Mouse (Mus musculus) urinary bladder, postnatal 36 days (tissue): ENCODE results near the gene Man2a1.

Source experiments
- DNase-seq, 2 experiments: peaks; one replicate each; pipeline ENCODE4 v3.0.0; 2022; ENCODE audit warnings: low spot score in 2 of 2, mixed read lengths in 1 of 2

The Man2a1 gene

GRCm38 (mm10) chr17:64600372-64601090 is at the start of gene Man2a1:
Man2a1 (plus strand) TSS chr17:64600736.
- DNase-seq = peak; percentile 79 to 86

GRCm38 (mm10) chr17:64553358-64553757 is 47.2 kb upstream of the Man2a1 start:
- peak; percentile 17 to 21 for DNase-seq

GRCm38 (mm10) chr17:64554901-64555300 is 45.6 kb upstream of the Man2a1 start:
- no peak for DNase-seq

- DNase-seq = no peak
Observed at GRCm38 (mm10) chr17:64556661-64557445, 43.7 kb upstream of the Man2a1 start.

GRCm38 (mm10) chr17:64558994-64559540 is 41.5 kb upstream of the Man2a1 start:
- no peak for DNase-seq

GRCm38 (mm10) chr17:64566435-64566834 is 34.1 kb upstream of the Man2a1 start:
- DNase-seq = no peak

- DNase-seq = no peak
Observed at GRCm38 (mm10) chr17:64567546-64567945, 33.0 kb upstream of the Man2a1 start.

- no peak for DNase-seq
Observed at GRCm38 (mm10) chr17:64573981-64574380, 26.6 kb upstream of the Man2a1 start.

- peak in 1 of 2 experiments; percentile 26 for DNase-seq
Observed at GRCm38 (mm10) chr17:64575240-64575639, 25.3 kb upstream of the Man2a1 start.

GRCm38 (mm10) chr17:64577485-64577884 is 23.1 kb upstream of the Man2a1 start:
- no peak for DNase-seq

- DNase-seq = no peak
Observed at GRCm38 (mm10) chr17:64578346-64578745, 22.2 kb upstream of the Man2a1 start.

GRCm38 (mm10) chr17:64579696-64580095 is 20.8 kb upstream of the Man2a1 start:
- DNase-seq = no peak

GRCm38 (mm10) chr17:64581133-64581532 is 19.4 kb upstream of the Man2a1 start:
- no peak for DNase-seq

GRCm38 (mm10) chr17:64581962-64582361 is 18.6 kb upstream of the Man2a1 start:
- DNase-seq = no peak

- DNase-seq = no peak
Observed at GRCm38 (mm10) chr17:64590483-64590882, 10.1 kb upstream of the Man2a1 start.

GRCm38 (mm10) chr17:64591366-64591765 is 9.2 kb upstream of the Man2a1 start:
- DNase-seq = no peak

- DNase-seq = no peak
Observed at GRCm38 (mm10) chr17:64592355-64592754, 8.2 kb upstream of the Man2a1 start.

- DNase-seq = no peak
Observed at GRCm38 (mm10) chr17:64592788-64593187, 7.7 kb upstream of the Man2a1 start.

GRCm38 (mm10) chr17:64597770-64598169 is 2.8 kb upstream of the Man2a1 start:
- no peak for DNase-seq

- peak in 1 of 2 experiments; percentile 17 for DNase-seq
Observed at GRCm38 (mm10) chr17:64599916-64600315, 620 bp upstream of the Man2a1 start.

GRCm38 (mm10) chr17:64601091-64601750 is 685 bp downstream of the Man2a1 start:
- DNase-seq = peak; percentile 55 to 60
